Mouse (Mus musculus): ENCODE data around the gene Cdkn1a.
"Not testable (repeated sequence)": the region's sequence is repeated elsewhere in the genome, so short reads cannot be mapped to it uniquely, and the experiment has no call there.

The Cdkn1a gene

GRCm38 (mm10) chr17:29081618-29082381, 9.0 kb upstream of the Cdkn1a start:
- DNase-seq (ENCODE audit: low spot score in 2 of 2) = peak in 1 of 2 experiments; percentile 58

GRCm38 (mm10) chr17:29083586-29083985, 7.2 kb upstream of the Cdkn1a start:
- no peak for DNase-seq (ENCODE audit: low spot score in 2 of 2)

GRCm38 (mm10) chr17:29084656-29085055, 6.1 kb upstream of the Cdkn1a start:
- DNase-seq (ENCODE audit: low spot score in 2 of 2) = no peak

GRCm38 (mm10) chr17:29085266-29085665, 5.5 kb upstream of the Cdkn1a start:
- no peak for DNase-seq (ENCODE audit: low spot score in 2 of 2)

- DNase-seq (ENCODE audit: low spot score in 2 of 2) = no peak
Measured at GRCm38 (mm10) chr17:29086916-29087315, 3.9 kb upstream of the Cdkn1a start.

GRCm38 (mm10) chr17:29091348-29091944, 670 bp downstream of the Cdkn1a start:
- no peak for DNase-seq (ENCODE audit: low spot score in 2 of 2)

- DNase-seq (ENCODE audit: low spot score in 2 of 2) = no peak
Measured at GRCm38 (mm10) chr17:29092497-29092896, 1.7 kb downstream of the Cdkn1a start.

GRCm38 (mm10) chr17:29093110-29093952, 2.6 kb downstream of the Cdkn1a start:
- DNase-seq (ENCODE audit: low spot score in 2 of 2) = peak; percentile 63 to 79

- DNase-seq (ENCODE audit: low spot score in 2 of 2) = no peak
Measured at GRCm38 (mm10) chr17:29093961-29094309, 3.2 kb downstream of the Cdkn1a start.

- no peak for DNase-seq (ENCODE audit: low spot score in 2 of 2)
Measured at GRCm38 (mm10) chr17:29094310-29095181, 3.8 kb downstream of the Cdkn1a start.

- DNase-seq (ENCODE audit: low spot score in 2 of 2) = peak; percentile 94 to 98
Measured at GRCm38 (mm10) chr17:29095201-29095733, 4.5 kb downstream of the Cdkn1a start.

GRCm38 (mm10) chr17:29096245-29096644, 5.5 kb downstream of the Cdkn1a start:
- DNase-seq (ENCODE audit: low spot score in 2 of 2) = no peak

- peak in 1 of 2 experiments; percentile 1 for DNase-seq (ENCODE audit: low spot score in 2 of 2)
Measured at GRCm38 (mm10) chr17:29096851-29097561, 6.2 kb downstream of the Cdkn1a start.

GRCm38 (mm10) chr17:29098291-29098690, 7.5 kb downstream of the Cdkn1a start:
- DNase-seq (ENCODE audit: low spot score in 2 of 2) = peak in 1 of 2 experiments; percentile 1

- DNase-seq (ENCODE audit: low spot score in 2 of 2) = peak in 1 of 2 experiments; percentile 0
Measured at GRCm38 (mm10) chr17:29099076-29099475, 8.3 kb downstream of the Cdkn1a start.

GRCm38 (mm10) chr17:29100627-29101026, 9.9 kb downstream of the Cdkn1a start:
- peak in 1 of 2 experiments; percentile 1 for DNase-seq (ENCODE audit: low spot score in 2 of 2)

- DNase-seq (ENCODE audit: low spot score in 2 of 2) = not testable (repeated sequence)
Measured at GRCm38 (mm10) chr17:29110356-29110755, 19.6 kb downstream of the Cdkn1a start.

- DNase-seq (ENCODE audit: low spot score in 2 of 2) = no peak
Measured at GRCm38 (mm10) chr17:29111332-29111731, 20.6 kb downstream of the Cdkn1a start.

GRCm38 (mm10) chr17:29113591-29114352, 23.0 kb downstream of the Cdkn1a start, which contains the start of gene Rab44:
TSS of gene Rab44 (plus strand) at chr17:29114145.
- peak in 1 of 2 experiments; percentile 0 for DNase-seq (ENCODE audit: low spot score in 2 of 2)

GRCm38 (mm10) chr17:29116023-29116422, 25.2 kb downstream of the Cdkn1a start:
- DNase-seq (ENCODE audit: low spot score in 2 of 2) = no peak

Measured in left cerebral cortex, adult 9 months (tissue).